Mouse (Mus musculus) spleen, adult 18-20 months (tissue): ENCODE data around the gene Gabra4.
"Not testable (repeated sequence)": the region's sequence is repeated elsewhere in the genome, so short reads cannot be mapped to it uniquely, and the experiment has no call there.

Experiments used
- DNase-seq, 2 experiments: peaks; one replicate each; pipeline ENCODE4 v3.0.0; 2022; ENCODE audit warnings: mixed read lengths in 2 of 2

Gene Gabra4

GRCm38 (mm10) chr5:71658115-71658497, at the start of gene Gabra4:
Gene Gabra4, minus strand, starts transcription at chr5:71658308.
- no peak for DNase-seq

GRCm38 (mm10) chr5:71701273-71701614, 43.1 kb upstream of the Gabra4 start:
- no peak for DNase-seq

- DNase-seq: no peak
These were observed 42.6 kb upstream of the Gabra4 start for GRCm38 (mm10) chr5:71700468-71701272.

GRCm38 (mm10) chr5:71699696-71700467, 41.8 kb upstream of the Gabra4 start:
- no peak for DNase-seq

GRCm38 (mm10) chr5:71665593-71665992, 7.5 kb upstream of the Gabra4 start:
- DNase-seq: no peak

- no peak for DNase-seq
These were observed 510 bp downstream of the Gabra4 start, which contains the start of gene Gabrb1 for GRCm38 (mm10) chr5:71657482-71658114. Gene Gabrb1, plus strand, starts transcription at chr5:71658113.

- no peak for DNase-seq
These were observed 1.3 kb downstream of the Gabra4 start for GRCm38 (mm10) chr5:71656771-71657170.

- no peak for DNase-seq
These were observed 4.1 kb downstream of the Gabra4 start for GRCm38 (mm10) chr5:71654056-71654455.

GRCm38 (mm10) chr5:71648108-71648507, 10.0 kb downstream of the Gabra4 start:
- DNase-seq: no peak

- no peak for DNase-seq
These were observed 18.3 kb downstream of the Gabra4 start for GRCm38 (mm10) chr5:71639804-71640203.

- no peak for DNase-seq
These were observed 30.3 kb downstream of the Gabra4 start for GRCm38 (mm10) chr5:71627820-71628219.

GRCm38 (mm10) chr5:71616734-71617133, 41.4 kb downstream of the Gabra4 start:
- no peak for DNase-seq

- DNase-seq: no peak
These were observed 43.8 kb downstream of the Gabra4 start for GRCm38 (mm10) chr5:71614311-71614710.

GRCm38 (mm10) chr5:71608735-71609134, 49.4 kb downstream of the Gabra4 start:
- DNase-seq: no peak

GRCm38 (mm10) chr5:71606907-71607306, 51.2 kb downstream of the Gabra4 start:
- no peak for DNase-seq

- no peak for DNase-seq
These were observed 53.9 kb downstream of the Gabra4 start for GRCm38 (mm10) chr5:71604128-71604690.

- no peak for DNase-seq
These were observed 62.8 kb downstream of the Gabra4 start for GRCm38 (mm10) chr5:71595321-71595720.

- DNase-seq: no peak
These were observed 64.3 kb downstream of the Gabra4 start for GRCm38 (mm10) chr5:71593745-71594255.

GRCm38 (mm10) chr5:71571646-71572237, 86.4 kb downstream of the Gabra4 start:
- no peak for DNase-seq

- DNase-seq: no peak
These were observed 110.0 kb downstream of the Gabra4 start, which contains the start of gene Cox7b2 for GRCm38 (mm10) chr5:71548079-71548478. Gene Cox7b2, minus strand, starts transcription at chr5:71548205.

GRCm38 (mm10) chr5:71545554-71545953, 112.6 kb downstream of the Gabra4 start:
- no peak for DNase-seq

- DNase-seq: not testable (repeated sequence)
These were observed 132.6 kb downstream of the Gabra4 start for GRCm38 (mm10) chr5:71525486-71525885.
